Mouse (Mus musculus): Measurements from ENCODE around the gene Gm45233. TPM values are rescaled to one million over a fixed set of nuclear protein-coding genes. Genes with fewer than 3 reads are reported as not detected.

The Gm45233 gene
- polyA plus RNA-seq, 1 experiment, result not detected

DNA sequence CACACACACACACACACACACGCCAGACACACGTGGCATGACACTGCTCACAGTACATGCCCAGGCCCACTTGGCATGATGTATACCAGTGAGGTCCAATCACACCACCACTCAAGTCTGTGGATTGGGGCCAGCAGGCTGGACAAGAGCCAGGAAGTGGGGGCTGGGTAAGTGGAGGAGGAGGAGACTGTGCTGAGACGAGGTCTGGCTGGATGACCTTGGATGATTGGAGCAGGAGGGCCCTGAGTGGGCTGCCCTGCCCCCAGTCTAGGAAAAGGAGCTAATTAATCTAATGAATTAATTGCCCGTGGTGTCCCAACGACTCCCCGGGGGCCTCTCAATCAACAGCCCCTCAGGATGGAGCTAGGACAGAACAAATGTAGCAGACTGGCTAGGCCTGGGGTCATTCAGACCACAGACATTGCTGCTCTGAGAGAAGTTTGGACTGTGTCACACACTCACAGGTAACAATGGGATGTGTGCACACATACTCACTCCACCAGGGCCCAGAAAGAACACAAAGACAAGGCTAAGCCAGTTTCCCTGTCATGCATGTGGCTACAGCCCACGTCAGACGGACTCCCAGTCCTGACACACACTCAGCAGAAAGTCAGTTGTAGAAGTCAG lies 38.3 kb downstream of the Gm45233 start:
- Histone ChIP-seq H3K36me3 (ENCODE audit: control insufficient read depth) (no peaks in the 10 kb centered on the region), H3K9me3 (ENCODE audit: control insufficient read depth, low read length) (no peaks in the 10 kb centered on the region), H3K27me3 (ENCODE audit: control insufficient read depth) (peaks cover 16% of the 10 kb centered on the region), H3K4me1 (ENCODE audit: control insufficient read depth) (no peaks in the 10 kb centered on the region), H3K4me3 (replicated peaks) (no peak overlapping the region)
- TF ChIP-seq TAL1 (IDR thresholded peaks at IDR 0.05; ENCODE audit: low read length) (no peak), GATA1 (IDR thresholded peaks at IDR 0.05; ENCODE audit: low read length) (no peak)

DNA sequence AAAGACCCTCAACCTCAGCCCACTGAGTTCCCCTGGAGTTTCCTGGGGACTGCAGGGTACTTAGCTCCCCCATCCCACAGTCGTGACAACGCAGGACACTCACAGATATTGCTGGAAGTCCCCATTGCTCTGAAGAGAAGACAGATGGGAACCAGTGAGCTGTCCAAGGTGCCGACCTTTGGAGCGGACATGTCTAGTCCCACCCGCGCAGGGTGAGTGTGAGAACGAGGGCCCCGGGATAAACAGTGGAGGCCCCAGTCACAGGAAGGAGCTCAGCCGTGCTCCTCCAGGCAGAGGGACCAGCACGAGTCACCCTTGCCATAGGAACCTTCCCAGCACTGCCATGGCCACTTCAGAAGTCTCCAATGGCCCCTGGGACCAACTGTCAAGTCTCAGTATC lies 39.3 kb downstream of the Gm45233 start:
- no peaks in the 10 kb centered on the region for H3K36me3 ChIP-seq (ENCODE audit: control insufficient read depth)
- peaks cover 6% of the 10 kb centered on the region; the same call in 1 of the 2 replicates for H3K27me3 ChIP-seq (ENCODE audit: control insufficient read depth)
- no peaks in the 10 kb centered on the region for H3K4me1 ChIP-seq (ENCODE audit: control insufficient read depth)
- TF ChIP-seq GATA1 (IDR thresholded peaks at IDR 0.05; ENCODE audit: low read length) (no peak), TAL1 (IDR thresholded peaks at IDR 0.05; ENCODE audit: low read length) (no peak)
- H3K9me3 ChIP-seq (ENCODE audit: control insufficient read depth, low read length), result no peaks in the 10 kb centered on the region
- H3K4me3 ChIP-seq (replicated peaks), result no peak overlapping the region

DNA sequence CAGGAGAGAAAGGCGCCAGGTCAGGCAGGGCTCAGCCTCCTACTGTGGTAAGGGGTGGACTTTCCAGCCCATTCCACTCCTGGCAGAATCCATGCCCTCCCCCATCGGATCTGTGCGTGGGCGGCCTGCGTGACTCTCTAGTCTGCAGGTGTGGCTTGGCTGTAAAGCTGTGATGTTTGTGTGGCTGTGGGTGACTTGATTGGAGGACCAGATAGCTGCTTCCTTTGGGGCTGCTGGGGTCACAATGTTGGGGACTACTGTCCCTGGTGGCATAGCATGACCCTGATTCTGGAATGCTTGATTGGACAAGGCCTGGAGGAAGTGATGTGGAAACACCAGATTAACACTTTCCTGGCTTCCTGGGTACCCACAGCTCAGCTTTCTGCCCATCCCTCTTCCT lies 44.7 kb downstream of the Gm45233 start:
- H3K36me3 ChIP-seq (ENCODE audit: control insufficient read depth), result no peaks in the 10 kb centered on the region
- H3K4me3 ChIP-seq (replicated peaks), result no peak overlapping the region
- TF ChIP-seq TAL1 (IDR thresholded peaks at IDR 0.05; ENCODE audit: low read length) (no peak), GATA1 (IDR thresholded peaks at IDR 0.05; ENCODE audit: low read length) (no peak)
- H3K4me1 ChIP-seq (ENCODE audit: control insufficient read depth), result no peaks in the 10 kb centered on the region
- peaks cover 26% of the 10 kb centered on the region for H3K27me3 ChIP-seq (ENCODE audit: control insufficient read depth)
- H3K9me3 ChIP-seq (ENCODE audit: control insufficient read depth, low read length), result no peaks in the 10 kb centered on the region

DNA sequence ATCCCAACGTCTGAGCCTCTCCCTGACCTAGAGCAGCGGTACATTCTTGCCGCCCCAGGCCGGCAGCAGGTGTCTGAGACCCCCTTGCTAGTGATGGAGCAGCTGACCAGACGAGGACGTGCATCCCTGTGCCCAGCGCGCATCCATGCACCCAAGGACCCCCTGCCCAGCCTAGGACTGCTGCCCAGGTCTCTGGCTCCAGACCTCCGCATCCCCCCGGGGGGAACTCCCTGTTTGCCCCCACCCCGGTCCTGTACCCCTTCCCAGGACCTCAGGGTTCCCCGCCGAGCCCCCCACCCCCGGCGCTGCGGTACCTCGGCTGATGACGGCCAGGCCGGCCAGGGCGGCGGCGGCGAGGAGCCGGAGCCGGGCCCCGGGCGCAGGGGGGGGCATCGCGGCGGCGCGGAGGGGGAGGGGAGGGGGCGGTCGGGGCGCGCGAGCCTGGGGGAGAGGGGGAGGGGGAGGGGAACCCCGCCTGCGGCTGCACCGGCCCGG lies 45.8 kb downstream of the Gm45233 start, which contains the start of gene Iglon5:
Gene Iglon5 (minus strand): TSS at position 445 of the 495 bp plus-strand sequence.
- H3K36me3 ChIP-seq (ENCODE audit: control insufficient read depth), result no peaks in the 10 kb centered on the region
- H3K4me1 ChIP-seq (ENCODE audit: control insufficient read depth), result no peaks in the 10 kb centered on the region
- no peaks in the 10 kb centered on the region for H3K9me3 ChIP-seq (ENCODE audit: control insufficient read depth, low read length)
- H3K27me3 ChIP-seq (ENCODE audit: control insufficient read depth), result peaks cover 26% of the 10 kb centered on the region
- no peak within 1 kb of the TSS for H3K4me3 ChIP-seq (replicated peaks)
- TF ChIP-seq TAL1 (IDR thresholded peaks at IDR 0.05; ENCODE audit: low read length) (no peak), GATA1 (IDR thresholded peaks at IDR 0.05; ENCODE audit: low read length) (no peak)

DNA sequence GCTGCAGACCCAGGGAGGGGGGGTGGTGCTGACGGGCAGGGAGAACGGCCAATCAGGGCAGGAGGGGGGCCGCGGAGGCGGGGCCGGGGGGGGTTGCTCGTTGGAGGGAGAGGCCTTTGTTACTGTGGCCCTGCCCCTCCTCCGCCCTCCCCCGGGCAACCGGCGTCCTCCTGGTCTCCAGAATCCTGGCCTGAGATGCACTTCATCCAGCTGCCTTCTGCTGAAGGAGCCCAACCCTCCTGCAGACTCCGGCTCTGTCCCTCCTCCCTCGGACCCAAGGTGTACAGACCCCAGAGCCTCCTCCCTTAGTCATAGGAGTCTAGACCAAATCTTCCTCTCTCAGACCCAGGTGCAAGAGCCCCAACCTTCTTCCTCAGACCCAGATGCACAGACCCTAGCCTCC lies 46.3 kb downstream of the Gm45233 start:
- Histone ChIP-seq H3K9me3 (ENCODE audit: control insufficient read depth, low read length) (no peaks in the 10 kb centered on the region), H3K27me3 (ENCODE audit: control insufficient read depth) (peaks cover 26% of the 10 kb centered on the region), H3K4me3 (replicated peaks) (no peak overlapping the region), H3K36me3 (ENCODE audit: control insufficient read depth) (no peaks in the 10 kb centered on the region), H3K4me1 (ENCODE audit: control insufficient read depth) (no peaks in the 10 kb centered on the region)
- TF ChIP-seq GATA1 (IDR thresholded peaks at IDR 0.05; ENCODE audit: low read length), result no peak
- no peak for TF ChIP-seq TAL1 (IDR thresholded peaks at IDR 0.05; ENCODE audit: low read length)

DNA sequence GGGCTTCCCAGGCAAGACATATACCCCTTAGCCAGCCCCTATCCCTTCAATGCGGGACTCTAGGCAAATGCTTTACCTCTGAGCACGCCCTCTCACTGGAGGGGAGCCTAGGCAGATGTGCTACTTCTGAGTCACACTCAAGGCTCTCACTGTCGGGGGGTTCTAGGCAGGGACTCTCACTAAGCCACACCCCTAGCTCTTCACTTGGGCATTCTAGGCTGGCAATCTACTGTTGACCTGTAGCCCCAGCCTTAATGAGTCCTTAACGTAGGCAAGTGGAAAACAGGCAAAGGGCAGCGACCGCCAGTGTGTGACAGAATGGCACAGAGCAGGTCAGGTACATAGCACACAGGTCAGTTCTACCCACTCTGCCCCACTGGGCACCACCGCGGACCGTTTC lies 46.9 kb downstream of the Gm45233 start:
- Histone ChIP-seq H3K27me3 (ENCODE audit: control insufficient read depth) (peaks cover 26% of the 10 kb centered on the region), H3K36me3 (ENCODE audit: control insufficient read depth) (no peaks in the 10 kb centered on the region), H3K4me3 (replicated peaks) (no peak overlapping the region), H3K4me1 (ENCODE audit: control insufficient read depth) (no peaks in the 10 kb centered on the region), H3K9me3 (ENCODE audit: control insufficient read depth, low read length) (no peaks in the 10 kb centered on the region)
- TF ChIP-seq TAL1 (IDR thresholded peaks at IDR 0.05; ENCODE audit: low read length), result no peak
- TF ChIP-seq GATA1 (IDR thresholded peaks at IDR 0.05; ENCODE audit: low read length), result no peak

DNA sequence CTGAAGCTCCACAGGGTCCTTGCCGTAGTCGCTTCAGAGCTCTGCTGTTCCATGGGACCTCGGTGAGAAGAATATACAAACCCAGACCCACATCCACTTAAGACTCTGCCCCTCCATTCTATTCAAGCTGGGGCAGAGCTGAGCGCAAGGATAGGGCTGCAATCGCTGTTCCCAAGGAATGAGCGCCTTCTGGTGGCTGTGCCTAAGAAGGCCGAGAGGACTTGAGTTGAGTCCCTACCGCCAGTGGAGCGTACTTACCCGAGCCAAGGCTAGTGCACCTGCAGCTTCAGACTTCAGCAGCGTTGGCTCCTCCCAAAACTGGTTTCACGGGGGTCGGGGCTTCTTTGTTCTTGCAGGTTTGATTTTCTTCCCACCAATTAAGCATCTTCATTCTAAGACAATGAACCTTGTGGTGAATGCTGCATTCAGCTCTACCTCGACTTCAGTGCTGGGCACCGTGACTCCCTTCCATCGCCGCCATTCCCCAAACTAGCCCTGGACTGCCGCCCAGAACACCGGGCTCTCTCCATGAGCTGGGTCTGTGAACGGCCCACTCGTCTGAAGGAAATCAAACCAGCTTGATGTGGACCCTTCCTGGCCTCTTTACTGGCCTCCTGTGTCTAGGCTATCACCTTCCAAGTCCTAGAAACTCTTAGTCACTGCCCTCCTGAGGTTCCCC lies 51.6 kb downstream of the Gm45233 start:
- Histone ChIP-seq H3K9me3 (ENCODE audit: control insufficient read depth, low read length) (peaks cover 9% of the 10 kb centered on the region), H3K36me3 (ENCODE audit: control insufficient read depth) (no peaks in the 10 kb centered on the region)
- no peak for TF ChIP-seq TAL1 (IDR thresholded peaks at IDR 0.05; ENCODE audit: low read length)
- no peak for TF ChIP-seq GATA1 (IDR thresholded peaks at IDR 0.05; ENCODE audit: low read length)

DNA sequence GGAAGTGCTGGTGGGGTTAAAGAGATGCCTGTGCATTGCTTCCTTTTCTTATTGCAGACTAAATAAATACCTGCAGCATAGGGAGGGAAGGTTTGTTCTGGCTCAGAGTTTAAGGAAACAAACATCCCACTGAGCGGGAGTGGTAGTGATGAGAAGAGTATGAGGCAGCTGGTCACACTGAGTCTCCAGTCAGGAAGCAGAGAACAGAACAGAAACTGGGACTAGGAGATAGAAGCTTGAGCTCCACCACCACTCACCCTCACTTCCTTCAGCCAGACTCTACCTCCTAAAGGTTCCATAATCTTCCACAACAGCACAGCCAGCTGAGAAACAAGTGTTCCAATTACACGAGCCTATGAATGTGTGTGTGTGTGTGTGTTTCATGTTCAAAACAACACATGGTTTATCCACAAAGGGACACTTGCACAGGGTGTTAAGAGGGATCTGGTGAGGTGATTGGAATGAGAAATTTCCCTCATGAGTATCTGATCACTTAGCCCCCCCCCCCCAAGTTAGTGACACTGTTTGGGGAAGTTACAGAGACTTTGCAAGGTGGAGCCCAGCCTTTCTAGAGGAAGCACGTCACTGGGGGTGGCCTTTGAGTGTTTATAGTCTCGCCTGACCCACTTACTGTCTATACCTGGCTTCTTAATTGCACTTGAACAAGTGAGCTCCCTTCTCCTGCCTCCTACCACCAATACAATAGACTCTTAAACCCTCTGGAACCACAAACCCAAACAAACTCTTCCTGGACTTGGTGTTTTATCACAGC lies 68.0 kb downstream of the Gm45233 start:
- H3K9me3 ChIP-seq (ENCODE audit: control insufficient read depth, low read length), result no peaks in the 10 kb centered on the region
- no peak for TF ChIP-seq GATA1 (IDR thresholded peaks at IDR 0.05; ENCODE audit: low read length)
- no peak for TF ChIP-seq TAL1 (IDR thresholded peaks at IDR 0.05; ENCODE audit: low read length)
- no peaks in the 10 kb centered on the region for H3K27me3 ChIP-seq (ENCODE audit: control insufficient read depth)
- no peaks in the 10 kb centered on the region for H3K4me1 ChIP-seq (ENCODE audit: control insufficient read depth)
- H3K36me3 ChIP-seq (ENCODE audit: control insufficient read depth), result no peaks in the 10 kb centered on the region
- no peak overlapping the region for H3K4me3 ChIP-seq (replicated peaks)

More for the DNA sequence above, 51.6 kb downstream of the Gm45233 start:
- no peak overlapping the region for H3K4me3 ChIP-seq (replicated peaks)
- H3K27me3 ChIP-seq (ENCODE audit: control insufficient read depth), result peaks cover 8% of the 10 kb centered on the region
- H3K4me1 ChIP-seq (ENCODE audit: control insufficient read depth), result no peaks in the 10 kb centered on the region

DNA sequence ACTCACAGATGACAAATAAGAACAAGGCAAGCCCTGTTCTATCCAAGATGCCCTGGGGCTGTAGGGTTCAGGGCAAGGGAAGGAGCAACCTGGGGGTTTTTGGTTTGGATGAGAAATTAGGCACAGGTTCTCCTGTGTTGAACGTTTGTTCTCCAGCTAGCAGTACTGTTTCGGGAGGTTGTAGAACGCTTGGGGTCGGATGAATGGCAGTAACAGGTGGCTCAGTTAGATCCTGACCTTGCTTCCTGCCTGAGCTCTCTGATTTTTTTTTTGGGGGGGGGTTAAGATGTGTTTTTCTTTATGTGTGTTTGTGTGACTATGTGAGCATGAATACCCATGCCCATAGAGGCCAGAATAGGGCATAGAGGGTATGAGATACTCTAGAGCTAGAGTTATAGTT lies 68.6 kb downstream of the Gm45233 start:
- no peaks in the 10 kb centered on the region for H3K27me3 ChIP-seq (ENCODE audit: control insufficient read depth)
- H3K4me1 ChIP-seq (ENCODE audit: control insufficient read depth), result no peaks in the 10 kb centered on the region
- no peak overlapping the region for H3K4me3 ChIP-seq (replicated peaks)
- no peak for TF ChIP-seq GATA1 (IDR thresholded peaks at IDR 0.05; ENCODE audit: low read length)
- no peak for TF ChIP-seq TAL1 (IDR thresholded peaks at IDR 0.05; ENCODE audit: low read length)
- H3K36me3 ChIP-seq (ENCODE audit: control insufficient read depth), result no peaks in the 10 kb centered on the region
- H3K9me3 ChIP-seq (ENCODE audit: control insufficient read depth, low read length), result no peaks in the 10 kb centered on the region

Other genes starting within 250 kb of the Gm45233 start
- gene Zfp715, start 130.8 kb upstream of the Gm45233 start, polyA plus RNA-seq (2012), result 0.01 and 0.04 TPM in 2 replicates
- 0.02 TPM in 1 of 2 replicates, not detected in the other for gene Siglecf, start 92.8 kb upstream of the Gm45233 start, polyA plus RNA-seq (2012)
- gene Siglecg, start 35.9 kb upstream of the Gm45233 start, polyA plus RNA-seq (2012), result not detected in 2 replicates
- gene Lim2, start 16.5 kb upstream of the Gm45233 start, polyA plus RNA-seq (2012), result not detected in 2 replicates
- gene Nkg7, start 7.1 kb upstream of the Gm45233 start, polyA plus RNA-seq (2012), result not detected in 2 replicates
- not detected in 2 replicates for gene Cldnd2, start 3.3 kb upstream of the Gm45233 start, polyA plus RNA-seq (2012)
- gene Etfb, start within 50 bp of the Gm45233 start, polyA plus RNA-seq (2012), result 8.9 and 11.8 TPM in 2 replicates
- gene Vsig10l, start 19.0 kb downstream of the Gm45233 start, polyA plus RNA-seq (2012), result 0.06 and 0.10 TPM in 2 replicates
- 0.01 TPM in 1 of 2 replicates, not detected in the other for gene Iglon5, start 45.9 kb downstream of the Gm45233 start, polyA plus RNA-seq (2012)
- not detected in 2 replicates for gene 4931406B18Rik, start 61.8 kb downstream of the Gm45233 start, polyA plus RNA-seq (2012)
- gene Cd33, start 100.3 kb downstream of the Gm45233 start, polyA plus RNA-seq (2012), result 0.02 TPM in 1 of 2 replicates, not detected in the other
- gene Zfp658, start 118.1 kb downstream of the Gm45233 start, polyA plus RNA-seq (2012), result not detected in 2 replicates
- not detected in 2 replicates for gene Zfp719, start 135.5 kb downstream of the Gm45233 start, polyA plus RNA-seq (2012)
- gene Zfp819, start 163.0 kb downstream of the Gm45233 start, polyA plus RNA-seq (2012), result 0.01 TPM in 1 of 2 replicates, not detected in the other
- gene Ceacam18, start 190.6 kb downstream of the Gm45233 start, polyA plus RNA-seq (2012), result not detected in 2 replicates
- gene Siglece, start 216.0 kb downstream of the Gm45233 start, polyA plus RNA-seq (2012), result not detected in 2 replicates
- 0.30 and 0.34 TPM in 2 replicates for gene Ctu1, start 227.9 kb downstream of the Gm45233 start, polyA plus RNA-seq (2012)
- 0.04 TPM in 1 of 2 replicates, not detected in the other for gene Klk14, start 246.3 kb downstream of the Gm45233 start, polyA plus RNA-seq (2012)

Measured in erythroblast, embryonic 14.5 days (primary cell).